Mouse (Mus musculus) embryonic facial prominence, embryonic 11.5 days (tissue): Measurements from ENCODE around the gene Kcnk10. TPM values are rescaled to one million over a fixed set of nuclear protein-coding genes. Genes with fewer than 3 reads are reported as not detected.

Experiments
- ATAC-seq: fragments of 200-750 bp; cut with Nextera tagmentation; replicated peaks from 2 replicates; pipeline ENCODE4 v1.8.0; 2017; ENCODE audit warnings: low read depth; ENCODE audit not compliant: insufficient number of reproducible peaks, low FRiP score, low TSS enrichment
- DNase-seq: peaks from one replicate; pipeline ENCODE4 v3.0.0-alpha.2; 2015; ENCODE audit warnings: low spot score
- H3K27ac ChIP-seq: fragments of 300-500 bp; sonication (generic); replicated peaks from 2 replicates; pipeline ENCODE4 v1.5.1; 2014; ENCODE audit warnings: mild to moderate bottlenecking, low read depth, low read length, control low read depth
- H3K27me3 ChIP-seq: fragments of 300-500 bp; sonication (generic); 2 replicates; pipeline ENCODE4 v1.6.1; 2014; ENCODE audit warnings: mild to moderate bottlenecking, low read length, moderate library complexity, mixed read lengths; ENCODE audit not compliant: control insufficient read depth, insufficient read depth
- H3K36me3 ChIP-seq: fragments of 300-500 bp; sonication (generic); replicated peaks from 2 replicates; pipeline ENCODE4 v1.6.1; 2014; ENCODE audit warnings: low read depth, mild to moderate bottlenecking, low read length, moderate library complexity, mixed read lengths; ENCODE audit not compliant: control insufficient read depth, insufficient read depth
- H3K4me1 ChIP-seq: fragments of 300-500 bp; sonication (generic); 2 replicates; pipeline ENCODE4 v1.6.1; 2014; ENCODE audit warnings: low read length, mixed read lengths; ENCODE audit not compliant: control insufficient read depth, insufficient read depth
- H3K4me2 ChIP-seq: fragments of 300-500 bp; sonication (generic); 2 replicates; pipeline ENCODE4 v1.6.1; 2014; ENCODE audit warnings: low read depth, mild to moderate bottlenecking, control low read depth, low read length, moderate library complexity
- H3K4me3 ChIP-seq: fragments of 300-500 bp; sonication (generic); 2 replicates; pipeline ENCODE4 v1.5.1; 2014; ENCODE audit warnings: low read depth, low read length, control low read depth
- H3K9ac ChIP-seq: fragments of 300-500 bp; sonication (generic); replicated peaks from 2 replicates; pipeline ENCODE4 v1.6.1; 2014; ENCODE audit warnings: mild to moderate bottlenecking, control low read depth, low read length
- H3K9me3 ChIP-seq: fragments of 300-500 bp; sonication (generic); replicated peaks from 2 replicates; pipeline ENCODE4 v1.6.1; 2016; ENCODE audit warnings: mild to moderate bottlenecking, low read length, inconsistent platforms, mixed read lengths; ENCODE audit not compliant: control insufficient read depth
- WGBS: fragments of 180-500 bp; shearing (Covaris S2); extraction: QIAGEN DNeasy Blood & Tissue Kit; methylation state at CpG from one replicate; pipeline ENCODE4 v1.1.7; 2014; 5-methylcytosine and 5-hydroxymethylcytosine counted together
- polyA plus RNA-seq: library from polyadenylated mRNA; unstranded; fragments of >200 nt; fragmentation: Nextera tagmentation; extraction: Ambion mirVana; gene quantifications from 2 replicates; pipeline ENCODE4 v1.2.1, GENCODE M21; 2014

The Kcnk10 gene
- polyA plus RNA-seq, 1 experiment from 2014 or later: 4.0 TPM

DNA sequence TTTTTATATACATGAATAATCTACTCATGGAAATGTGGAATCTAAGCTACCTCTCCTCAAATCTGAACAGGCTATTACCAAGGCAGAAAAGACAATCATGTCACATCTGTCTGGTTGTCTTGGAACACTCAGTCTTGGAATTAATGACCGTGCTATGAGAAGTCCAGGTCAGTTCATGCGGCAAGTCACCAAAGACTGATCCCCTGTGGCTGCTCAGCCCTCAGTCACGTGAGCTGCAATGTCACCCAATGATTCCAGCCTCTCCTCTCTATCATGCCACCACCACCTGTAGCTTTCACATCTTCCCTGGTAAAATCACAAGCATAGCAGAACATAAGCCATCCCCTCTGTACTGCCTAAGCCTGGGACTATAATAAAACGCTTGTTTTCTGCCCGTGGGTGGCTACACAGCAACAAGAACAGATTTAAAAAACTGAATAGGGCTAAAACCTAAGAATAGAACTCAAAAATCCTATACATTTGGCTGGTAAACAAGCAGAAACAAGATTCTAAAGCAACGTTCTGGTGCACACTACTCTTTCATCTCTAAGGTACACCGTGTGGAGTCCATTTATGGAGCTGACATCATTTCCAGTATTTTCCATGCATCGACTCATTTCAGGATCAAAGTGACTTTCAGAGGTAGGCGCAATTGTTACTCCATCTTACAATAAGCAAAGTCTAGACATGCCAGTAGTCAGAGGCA is 33.4 kb downstream of the Kcnk10 start:
- Histone ChIP-seq H3K9me3 (no peaks in the 10 kb centered on the region), H3K4me3 (no peak overlapping the region), H3K27ac (no peak overlapping the region), H3K27me3 (no peaks in the 10 kb centered on the region), H3K4me1 (no peaks in the 10 kb centered on the region), H3K9ac (no peak overlapping the region), H3K36me3 (no peaks in the 10 kb centered on the region), H3K4me2 (no peak overlapping the region)
- ATAC-seq: no peak
- DNase-seq: no peak
- WGBS: 83% methylated on average over 9 of the region's 9 CpGs

DNA sequence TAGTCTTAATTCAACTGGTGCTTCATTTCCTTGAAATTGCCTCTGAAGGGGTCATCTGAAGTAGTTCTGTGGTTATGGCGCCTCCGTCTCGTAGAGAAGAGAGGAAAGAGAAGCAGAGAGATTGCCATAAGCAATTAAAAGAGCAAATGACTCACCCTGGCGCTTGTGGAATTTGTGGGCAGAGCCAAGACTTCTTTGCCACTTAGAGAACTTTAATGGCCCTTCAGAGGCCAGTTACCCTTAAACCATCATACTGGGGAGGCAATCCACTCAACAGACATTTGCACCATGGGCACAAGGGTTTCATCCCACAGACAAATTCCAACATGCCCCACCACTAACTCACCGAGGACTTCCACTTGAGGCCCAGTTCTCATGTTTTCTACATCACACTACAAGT is 41.4 kb downstream of the Kcnk10 start:
- Histone ChIP-seq H3K9me3 (no peaks in the 10 kb centered on the region), H3K9ac (no peak overlapping the region), H3K4me1 (no peaks in the 10 kb centered on the region), H3K4me3 (no peak overlapping the region), H3K27me3 (no peaks in the 10 kb centered on the region), H3K36me3 (no peaks in the 10 kb centered on the region), H3K27ac (no peak overlapping the region), H3K4me2 (no peak overlapping the region)
- 90% methylated on average over 5 of the region's 5 CpGs for WGBS
- DNase-seq: no peak
- no peak for ATAC-seq

- no peaks in the 10 kb centered on the region for H3K36me3 ChIP-seq
- ATAC-seq: no peak
- no peaks in the 10 kb centered on the region for H3K9me3 ChIP-seq
- no peak overlapping the region for H3K27ac ChIP-seq
- no peaks in the 10 kb centered on the region for H3K4me1 ChIP-seq
- 93% methylated on average over 6 of the region's 6 CpGs for WGBS
- DNase-seq: no peak
- H3K4me3 ChIP-seq: no peak overlapping the region
- H3K4me2 ChIP-seq: no peak overlapping the region
- H3K27me3 ChIP-seq: no peaks in the 10 kb centered on the region
- H3K9ac ChIP-seq: no peak overlapping the region
These were observed 42.1 kb downstream of the Kcnk10 start for GRCm38 (mm10) chr12:98536036-98536435.

- WGBS: 87% methylated on average over 9 of the region's 9 CpGs
- Histone ChIP-seq H3K27me3 (no peaks in the 10 kb centered on the region), H3K9ac (no peak overlapping the region), H3K4me3 (no peak overlapping the region), H3K4me1 (no peaks in the 10 kb centered on the region), H3K36me3 (no peaks in the 10 kb centered on the region), H3K9me3 (no peaks in the 10 kb centered on the region), H3K27ac (no peak overlapping the region), H3K4me2 (no peak overlapping the region)
- DNase-seq (no peak), ATAC-seq (no peak)
These were observed 42.6 kb downstream of the Kcnk10 start for GRCm38 (mm10) chr12:98535494-98535901.

- H3K27ac ChIP-seq: no peak overlapping the region
- H3K9me3 ChIP-seq: no peaks in the 10 kb centered on the region
- ATAC-seq: no peak
- no peaks in the 10 kb centered on the region for H3K27me3 ChIP-seq
- DNase-seq: no peak
- H3K4me3 ChIP-seq: no peak overlapping the region
- H3K4me1 ChIP-seq: no peaks in the 10 kb centered on the region
- H3K9ac ChIP-seq: no peak overlapping the region
- 88% methylated on average over 8 of the region's 8 CpGs for WGBS
- no peak overlapping the region for H3K4me2 ChIP-seq
- no peaks in the 10 kb centered on the region for H3K36me3 ChIP-seq
These were observed 49.5 kb downstream of the Kcnk10 start for GRCm38 (mm10) chr12:98528635-98529034.

GRCm38 (mm10) chr12:98525361-98525760 is 52.7 kb downstream of the Kcnk10 start:
- WGBS: 83% methylated on average over 8 of the region's 8 CpGs
- H3K27ac ChIP-seq: no peak overlapping the region
- H3K9me3 ChIP-seq: no peaks in the 10 kb centered on the region
- H3K36me3 ChIP-seq: no peaks in the 10 kb centered on the region
- H3K27me3 ChIP-seq: no peaks in the 10 kb centered on the region
- ATAC-seq (no peak), DNase-seq (no peak)
- H3K9ac ChIP-seq: no peak overlapping the region
- H3K4me1 ChIP-seq: no peaks in the 10 kb centered on the region
- no peak overlapping the region for H3K4me3 ChIP-seq
- H3K4me2 ChIP-seq: no peak overlapping the region

GRCm38 (mm10) chr12:98524331-98525311 is 53.5 kb downstream of the Kcnk10 start:
- no peak for ATAC-seq
- H3K4me3 ChIP-seq: no peak overlapping the region
- WGBS: 76% methylated on average over 13 of the region's 13 CpGs
- H3K4me2 ChIP-seq: no peak overlapping the region
- no peaks in the 10 kb centered on the region for H3K4me1 ChIP-seq
- H3K9me3 ChIP-seq: no peaks in the 10 kb centered on the region
- no peaks in the 10 kb centered on the region for H3K27me3 ChIP-seq
- no peaks in the 10 kb centered on the region for H3K36me3 ChIP-seq
- no peak overlapping the region for H3K27ac ChIP-seq
- no peak overlapping the region for H3K9ac ChIP-seq
- no peak for DNase-seq

GRCm38 (mm10) chr12:98521311-98521710 is 56.8 kb downstream of the Kcnk10 start:
- Histone ChIP-seq H3K9me3 (no peaks in the 10 kb centered on the region), H3K36me3 (no peaks in the 10 kb centered on the region), H3K9ac (no peak overlapping the region), H3K4me3 (no peak overlapping the region), H3K27me3 (no peaks in the 10 kb centered on the region), H3K4me1 (no peaks in the 10 kb centered on the region), H3K27ac (no peak overlapping the region), H3K4me2 (no peak overlapping the region)
- WGBS: 83% methylated on average over 4 of the region's 4 CpGs
- no peak for DNase-seq
- no peak for ATAC-seq
